Mouse (Mus musculus) heart, embryonic 16.5 days (tissue): Measurements from ENCODE around the gene Olfr731. TPM values are rescaled to one million over a fixed set of nuclear protein-coding genes. Genes with fewer than 3 reads are reported as not detected.

Experiments used
- ATAC-seq: fragments of 200-750 bp; cut with Nextera tagmentation; replicated peaks from 2 replicates; pipeline ENCODE4 v1.8.0; 2017; ENCODE audit warnings: moderate number of reproducible peaks; ENCODE audit not compliant: insufficient read depth, low FRiP score; ENCODE audit errors: extremely low read depth
- H3K27ac ChIP-seq: fragments of 300-500 bp; sonication (generic); 2 replicates; pipeline ENCODE4 v1.5.1; 2014; ENCODE audit warnings: mild to moderate bottlenecking, low read length, control low read depth, moderate library complexity
- H3K27me3 ChIP-seq: fragments of 300-500 bp; sonication (generic); 2 replicates; pipeline ENCODE4 v1.6.1; 2014; ENCODE audit warnings: low read length, mixed read lengths; ENCODE audit not compliant: control insufficient read depth, insufficient read depth
- H3K36me3 ChIP-seq: fragments of 300-500 bp; sonication (generic); 2 replicates; pipeline ENCODE4 v1.6.1; 2014; ENCODE audit not compliant: control insufficient read depth, insufficient read depth
- H3K4me1 ChIP-seq: fragments of 300-500 bp; sonication (generic); 2 replicates; pipeline ENCODE4 v1.6.1; 2014; ENCODE audit warnings: low read length, mixed read lengths; ENCODE audit not compliant: control insufficient read depth, insufficient read depth
- H3K4me2 ChIP-seq: fragments of 300-500 bp; sonication (generic); 2 replicates; pipeline ENCODE4 v1.6.1; 2014; ENCODE audit warnings: low read depth, mild to moderate bottlenecking, control low read depth, low read length
- H3K4me3 ChIP-seq: fragments of 300-500 bp; sonication (generic); 2 replicates; pipeline ENCODE4 v1.5.1; 2014; ENCODE audit warnings: mild to moderate bottlenecking, control low read depth, low read length
- H3K9ac ChIP-seq: fragments of 300-500 bp; sonication (generic); 2 replicates; pipeline ENCODE4 v1.6.1; 2014; ENCODE audit warnings: low read length, control low read depth
- H3K9me3 ChIP-seq: fragments of 300-500 bp; sonication (generic); replicated peaks from 2 replicates; pipeline ENCODE4 v1.6.1; 2016; ENCODE audit warnings: low read length; ENCODE audit not compliant: control insufficient read depth
- WGBS: fragments of 180-500 bp; shearing (Covaris S2); extraction: QIAGEN DNeasy Blood & Tissue Kit; methylation state at CpG from one replicate; pipeline ENCODE4 v1.1.7; 2014; 5-methylcytosine and 5-hydroxymethylcytosine counted together
- polyA plus RNA-seq: library from polyadenylated mRNA; unstranded; fragments of >200 nt; fragmentation: Nextera tagmentation; extraction: Ambion mirVana; gene quantifications from 2 replicates; pipeline ENCODE4 v1.2.1, GENCODE M21; 2015

Olfr731 gene
- polyA plus RNA-seq, result not detected in 2 replicates

DNA sequence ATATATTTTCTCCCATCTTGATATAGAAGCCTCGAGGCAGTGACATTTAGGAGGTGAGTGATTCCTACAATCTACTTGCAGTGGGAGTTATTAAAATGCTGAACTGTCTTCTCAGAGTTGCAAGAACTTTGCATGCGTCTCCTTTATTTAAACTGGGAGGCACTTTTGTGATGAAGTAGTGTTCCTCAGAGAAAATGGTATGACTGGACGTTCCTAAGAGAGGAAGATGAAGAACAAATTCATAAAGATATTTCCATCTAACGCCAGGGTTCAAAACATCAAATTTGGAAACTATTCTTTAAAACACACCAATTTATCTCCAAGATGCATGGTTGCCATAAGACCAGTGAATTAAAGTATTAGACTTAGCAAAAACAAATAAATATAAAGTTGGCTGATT is at the start of gene Olfr731:
Olfr731 (minus strand) TSS at position 101 of the 400 bp plus-strand sequence.
- no peak within 1 kb of the TSS for H3K4me3 ChIP-seq
- no peak for ATAC-seq
- no peak within 1 kb of the TSS for H3K27ac ChIP-seq
- no peak within 1 kb of the TSS for H3K9ac ChIP-seq
- H3K36me3 ChIP-seq, result no peaks in the 10 kb centered on the region
- no peaks in the 10 kb centered on the region for H3K9me3 ChIP-seq
- H3K4me2 ChIP-seq, result no peak within 1 kb of the TSS
- 71% methylated on average over 4 of the region's 4 CpGs for WGBS
- no peaks in the 10 kb centered on the region for H3K27me3 ChIP-seq
- no peaks in the 10 kb centered on the region for H3K4me1 ChIP-seq

DNA sequence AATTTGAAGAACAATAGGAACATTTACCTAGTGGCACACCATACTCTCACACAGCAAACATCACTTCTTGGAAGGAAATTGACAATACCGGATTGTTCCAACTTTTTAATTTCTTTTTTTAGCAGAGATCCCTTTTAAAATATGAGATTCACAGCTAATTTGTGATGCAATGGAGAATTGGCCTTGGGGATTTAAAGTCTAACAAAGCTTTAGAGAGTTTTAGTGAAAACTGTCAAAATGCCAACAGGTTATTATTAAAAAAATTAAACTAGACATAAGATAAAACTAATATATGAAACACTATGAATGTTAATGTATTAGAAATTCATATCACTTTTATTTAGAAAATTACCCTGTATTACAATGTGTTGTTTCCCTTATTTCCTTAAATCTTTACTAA is 42.4 kb upstream of the Olfr731 start, which contains the start of gene Olfr732:
Olfr732 (minus strand) TSS at position 101 of the 400 bp plus-strand sequence.
- Histone ChIP-seq H3K27ac (no peak within 1 kb of the TSS), H3K9me3 (no peaks in the 10 kb centered on the region), H3K27me3 (no peaks in the 10 kb centered on the region), H3K9ac (no peak within 1 kb of the TSS), H3K4me1 (no peaks in the 10 kb centered on the region), H3K4me3 (no peak within 1 kb of the TSS), H3K36me3 (no peaks in the 10 kb centered on the region), H3K4me2 (no peak within 1 kb of the TSS)
- 82% methylated on average over 1 of the region's 1 CpGs for WGBS
- no peak for ATAC-seq

DNA sequence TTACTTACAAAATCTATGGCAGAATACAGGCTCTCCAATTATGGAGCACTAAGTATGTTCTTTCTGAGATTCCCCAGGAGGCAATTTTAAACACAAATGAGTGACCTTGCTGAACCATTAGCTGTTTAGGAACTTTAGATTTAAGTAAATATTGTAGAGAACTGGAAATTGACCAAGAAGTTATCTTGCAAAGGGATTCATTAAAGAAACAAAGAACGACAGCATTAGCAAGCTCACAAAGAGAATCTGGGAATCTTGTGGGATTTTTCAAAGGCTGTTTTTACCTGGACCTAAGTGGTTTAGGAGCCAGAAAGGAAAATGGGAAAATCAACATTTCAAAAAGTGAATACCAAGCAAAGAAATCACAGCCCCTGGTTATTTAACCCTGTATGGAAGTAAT is 53.6 kb downstream of the Olfr731 start, which contains the start of gene Olfr730:
Olfr730 (minus strand) TSS at position 101 of the 400 bp plus-strand sequence.
- no peaks in the 10 kb centered on the region for H3K4me1 ChIP-seq
- no peaks in the 10 kb centered on the region for H3K9me3 ChIP-seq
- H3K36me3 ChIP-seq, result no peaks in the 10 kb centered on the region
- H3K4me2 ChIP-seq, result no peak within 1 kb of the TSS
- ATAC-seq, result no peak
- no peak within 1 kb of the TSS for H3K4me3 ChIP-seq
- H3K9ac ChIP-seq, result no peak within 1 kb of the TSS
- 59% methylated on average over 1 of the region's 1 CpGs for WGBS
- H3K27me3 ChIP-seq, result no peaks in the 10 kb centered on the region
- H3K27ac ChIP-seq, result no peak within 1 kb of the TSS

Other genes with a start within 250 kb of the Olfr731 start
- gene Olfr725, start 201.5 kb downstream of the Olfr731 start, polyA plus RNA-seq, result not detected in 2 replicates
- not detected in 2 replicates for gene Olfr726, start 150.9 kb downstream of the Olfr731 start, polyA plus RNA-seq
- not detected in 2 replicates for gene Olfr727, start 118.7 kb downstream of the Olfr731 start, polyA plus RNA-seq
- gene Olfr728, start 99.2 kb downstream of the Olfr731 start, polyA plus RNA-seq, result not detected in 2 replicates
- gene Olfr729, start 89.0 kb downstream of the Olfr731 start, polyA plus RNA-seq, result not detected in 2 replicates
- gene Olfr730, start 53.7 kb downstream of the Olfr731 start, polyA plus RNA-seq, result not detected in 2 replicates
- gene Olfr732, start 42.3 kb upstream of the Olfr731 start, polyA plus RNA-seq, result not detected in 2 replicates
- not detected in 2 replicates for gene Olfr733, start 59.7 kb upstream of the Olfr731 start, polyA plus RNA-seq
- not detected in 2 replicates for gene Olfr734, start 84.9 kb upstream of the Olfr731 start, polyA plus RNA-seq
- not detected in 2 replicates for gene Olfr735, start 107.0 kb upstream of the Olfr731 start, polyA plus RNA-seq
- gene Tlr11, start 116.0 kb upstream of the Olfr731 start, polyA plus RNA-seq, result not detected in 2 replicates
- gene Olfr736, start 139.3 kb upstream of the Olfr731 start, polyA plus RNA-seq, result not detected in 2 replicates
- not detected in 2 replicates for gene Olfr738, start 165.7 kb upstream of the Olfr731 start, polyA plus RNA-seq
- gene Olfr739, start 176.8 kb upstream of the Olfr731 start, polyA plus RNA-seq, result not detected in 2 replicates
- gene Olfr740, start 203.7 kb upstream of the Olfr731 start, polyA plus RNA-seq, result not detected in 2 replicates
- not detected in 2 replicates for gene Olfr741, start 230.9 kb upstream of the Olfr731 start, polyA plus RNA-seq